Mouse (Mus musculus): ENCODE measurements around the gene Ncor2. TPM values are rescaled to one million over a fixed set of nuclear protein-coding genes. Genes with fewer than 3 reads are reported as not detected.

The Ncor2 gene
- polyA plus RNA-seq, 1 experiment from 2014 or later: 30.5 TPM

DNA sequence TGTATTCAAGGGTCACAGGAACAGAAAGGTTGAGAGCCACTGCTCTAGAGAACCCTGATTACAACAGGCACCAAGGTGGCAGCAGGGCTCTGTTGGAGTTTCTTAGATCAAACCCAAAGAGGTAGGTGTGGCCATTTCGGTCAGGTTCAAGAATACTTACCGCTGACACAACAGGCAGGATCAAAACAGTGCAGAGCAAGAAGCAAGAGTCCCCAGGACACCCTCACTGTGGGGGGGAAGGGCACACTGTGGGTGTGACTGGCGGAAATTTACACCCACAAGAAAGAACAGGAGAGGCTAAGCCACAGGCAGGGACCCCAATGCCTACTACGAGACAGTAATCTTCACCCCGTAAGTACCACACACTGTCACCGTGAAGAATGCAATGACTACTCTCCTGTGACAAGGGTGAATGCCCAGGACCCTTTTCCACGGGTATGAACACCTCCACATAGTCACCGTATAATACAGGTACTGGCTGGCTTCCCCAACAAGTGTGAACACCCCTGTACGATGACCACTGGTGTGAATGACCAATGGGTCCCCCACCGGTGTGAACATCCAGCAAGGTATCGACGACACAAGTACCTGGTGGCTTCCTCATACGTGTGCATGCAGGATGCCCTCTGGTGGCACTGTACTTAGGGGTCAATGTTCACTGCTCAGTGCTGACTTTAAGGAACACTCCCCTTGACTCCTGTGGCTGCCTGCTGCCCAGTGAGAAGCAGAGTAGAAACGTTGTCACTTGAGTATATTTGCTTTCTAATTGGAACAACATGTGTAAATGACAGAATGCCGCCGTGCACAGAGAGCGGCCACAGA, 162.4 kb downstream of the Ncor2 start:
- Histone ChIP-seq H3K36me3 (peaks cover 45% of the 10 kb centered on the region), H3K4me3 (no peak overlapping the region), H3K9me3 (no peaks in the 10 kb centered on the region), H3K4me1 (no peaks in the 10 kb centered on the region), H3K27me3 (no peaks in the 10 kb centered on the region), H3K4me2 (no peak overlapping the region), H3K27ac (no peak overlapping the region), H3K9ac (no peak overlapping the region)
- ATAC-seq (ENCODE audit: borderline replicate concordance, extremely low read depth, low FRiP score, low TSS enrichment): no peak
- 82% methylated on average over 17 of the region's 17 CpGs for WGBS

DNA sequence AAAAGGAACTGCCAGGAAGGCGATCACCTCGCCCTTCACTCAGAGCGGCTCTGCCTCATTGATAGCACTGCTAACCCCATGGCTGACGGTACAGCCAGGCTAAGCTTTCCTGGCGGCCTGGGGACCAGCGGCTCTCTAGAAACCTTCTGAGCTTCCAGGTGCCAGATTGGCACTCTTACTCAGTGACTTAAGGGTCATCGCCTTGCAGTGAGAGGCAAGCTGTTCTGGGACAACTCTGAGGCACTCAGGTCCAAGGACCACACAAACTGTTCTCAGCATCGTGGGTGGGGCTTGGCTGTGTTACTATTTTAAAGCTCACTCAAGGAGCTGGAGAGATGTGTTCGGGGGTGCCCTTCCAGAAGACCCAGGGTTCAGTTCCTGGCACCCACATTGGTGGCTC, 163.4 kb downstream of the Ncor2 start:
- 84% methylated on average over 9 of the region's 9 CpGs for WGBS
- H3K27me3 ChIP-seq: no peaks in the 10 kb centered on the region
- peaks cover 44% of the 10 kb centered on the region for H3K36me3 ChIP-seq
- H3K27ac ChIP-seq: no peak overlapping the region
- no peaks in the 10 kb centered on the region for H3K9me3 ChIP-seq
- H3K4me1 ChIP-seq: no peaks in the 10 kb centered on the region
- no peak overlapping the region for H3K4me3 ChIP-seq
- H3K9ac ChIP-seq: no peak overlapping the region
- no peak for ATAC-seq (ENCODE audit: borderline replicate concordance, extremely low read depth, low FRiP score, low TSS enrichment)
- H3K4me2 ChIP-seq: no peak overlapping the region

- H3K27ac ChIP-seq: no peak overlapping the region
- H3K9ac ChIP-seq: no peak overlapping the region
- H3K4me1 ChIP-seq: no peaks in the 10 kb centered on the region
- WGBS: 85% methylated on average over 3 of the region's 3 CpGs
- H3K36me3 ChIP-seq: peaks cover 44% of the 10 kb centered on the region
- no peak overlapping the region for H3K4me3 ChIP-seq
- no peaks in the 10 kb centered on the region for H3K9me3 ChIP-seq
- no peak overlapping the region for H3K4me2 ChIP-seq
- ATAC-seq (ENCODE audit: borderline replicate concordance, extremely low read depth, low FRiP score, low TSS enrichment): no peak
- no peaks in the 10 kb centered on the region for H3K27me3 ChIP-seq
These were observed 164.0 kb downstream of the Ncor2 start for GRCm38 (mm10) chr5:125015066-125015465.

DNA sequence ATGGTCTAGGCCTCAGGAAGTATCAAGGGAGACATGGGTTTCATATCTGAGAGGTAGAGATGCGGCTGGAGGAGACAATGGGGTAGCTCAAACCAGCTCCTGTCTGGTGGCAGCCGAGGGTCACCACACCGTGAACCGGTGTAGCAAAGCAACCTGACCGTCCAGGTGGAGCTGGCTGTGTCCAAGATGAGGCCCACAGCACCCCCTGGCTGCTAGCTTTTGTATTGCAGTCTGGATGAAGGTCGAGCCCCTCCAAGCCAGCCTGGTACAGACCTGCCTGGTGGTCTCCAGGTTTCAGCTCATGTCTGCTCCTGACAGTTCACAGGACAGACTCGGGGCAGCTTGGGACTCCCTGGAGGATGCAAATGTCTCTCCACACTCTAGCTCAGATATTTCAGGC, 164.5 kb downstream of the Ncor2 start:
- no peak overlapping the region for H3K4me3 ChIP-seq
- H3K4me1 ChIP-seq: no peaks in the 10 kb centered on the region
- ATAC-seq (ENCODE audit: borderline replicate concordance, extremely low read depth, low FRiP score, low TSS enrichment): no peak
- H3K27ac ChIP-seq: no peak overlapping the region
- H3K27me3 ChIP-seq: no peaks in the 10 kb centered on the region
- no peak overlapping the region for H3K4me2 ChIP-seq
- peaks cover 40% of the 10 kb centered on the region for H3K36me3 ChIP-seq
- 47% methylated on average over 7 of the region's 7 CpGs for WGBS
- no peak overlapping the region for H3K9ac ChIP-seq
- H3K9me3 ChIP-seq: no peaks in the 10 kb centered on the region

DNA sequence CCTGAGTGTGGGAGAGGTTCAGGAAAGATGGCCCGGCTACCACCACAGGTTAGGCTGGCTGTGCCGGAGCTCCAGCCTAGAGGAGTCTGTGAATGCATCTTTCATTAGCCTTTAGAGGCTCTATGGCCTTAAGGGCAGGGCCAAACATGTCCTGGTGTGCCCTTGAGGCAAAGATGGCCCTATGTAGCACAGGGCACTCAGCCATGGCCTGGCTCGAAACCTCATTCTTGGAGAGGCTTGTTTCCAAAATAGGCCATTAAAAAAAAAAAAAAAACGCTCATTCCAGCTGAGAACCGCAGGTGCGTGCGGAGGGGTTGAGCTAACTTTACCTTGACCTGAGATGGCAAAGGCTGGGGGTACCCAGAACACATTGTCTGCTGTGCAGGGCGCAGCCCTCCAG, 167.4 kb downstream of the Ncor2 start:
- Histone ChIP-seq H3K27me3 (no peaks in the 10 kb centered on the region), H3K4me1 (peaks cover 10% of the 10 kb centered on the region), H3K4me2 (no peak overlapping the region), H3K36me3 (peaks cover 12% of the 10 kb centered on the region), H3K4me3 (no peak overlapping the region), H3K9me3 (no peaks in the 10 kb centered on the region), H3K9ac (no peak overlapping the region), H3K27ac (no peak overlapping the region)
- WGBS: 90% methylated on average over 8 of the region's 8 CpGs
- no peak for ATAC-seq (ENCODE audit: borderline replicate concordance, extremely low read depth, low FRiP score, low TSS enrichment)

- WGBS: 91% methylated on average over 24 of the region's 24 CpGs
- Histone ChIP-seq H3K4me3 (no peak overlapping the region), H3K36me3 (peaks cover 8% of the 10 kb centered on the region; the same call in 1 of the 2 replicates), H3K9ac (no peak overlapping the region), H3K9me3 (no peaks in the 10 kb centered on the region), H3K4me1 (peaks cover 14% of the 10 kb centered on the region), H3K4me2 (no peak overlapping the region), H3K27ac (no peak overlapping the region), H3K27me3 (no peaks in the 10 kb centered on the region)
- ATAC-seq (ENCODE audit: borderline replicate concordance, extremely low read depth, low FRiP score, low TSS enrichment): no peak
These were observed 167.9 kb downstream of the Ncor2 start for GRCm38 (mm10) chr5:125011166-125011565.

- H3K27ac ChIP-seq: no peak overlapping the region
- H3K4me1 ChIP-seq: peaks cover 41% of the 10 kb centered on the region
- no peak overlapping the region for H3K9ac ChIP-seq
- WGBS: 52% methylated on average over 5 of the region's 5 CpGs
- no peak overlapping the region for H3K4me3 ChIP-seq
- H3K27me3 ChIP-seq: peaks cover 18% of the 10 kb centered on the region
- no peaks in the 10 kb centered on the region; the same call in 1 of the 2 replicates for H3K36me3 ChIP-seq
- no peaks in the 10 kb centered on the region for H3K9me3 ChIP-seq
- H3K4me2 ChIP-seq: no peak overlapping the region
- no peak for ATAC-seq (ENCODE audit: borderline replicate concordance, extremely low read depth, low FRiP score, low TSS enrichment)
These were observed 172.1 kb downstream of the Ncor2 start for GRCm38 (mm10) chr5:125006896-125007295.

GRCm38 (mm10) chr5:125005871-125006652, 173.0 kb downstream of the Ncor2 start:
- Histone ChIP-seq H3K4me1 (peaks cover 41% of the 10 kb centered on the region), H3K4me3 (no peak overlapping the region), H3K27me3 (peaks cover 18% of the 10 kb centered on the region), H3K9me3 (no peaks in the 10 kb centered on the region), H3K4me2 (peak overlapping the region; percentile 1; the same call in 1 of the 2 replicates), H3K27ac (no peak overlapping the region), H3K9ac (no peak overlapping the region), H3K36me3 (no peaks in the 10 kb centered on the region; the same call in 1 of the 2 replicates)
- peak; percentile 34; the same call in 1 of the 2 replicates for ATAC-seq (ENCODE audit: borderline replicate concordance, extremely low read depth, low FRiP score, low TSS enrichment)
- WGBS: 38% methylated on average over 9 of the region's 9 CpGs

DNA sequence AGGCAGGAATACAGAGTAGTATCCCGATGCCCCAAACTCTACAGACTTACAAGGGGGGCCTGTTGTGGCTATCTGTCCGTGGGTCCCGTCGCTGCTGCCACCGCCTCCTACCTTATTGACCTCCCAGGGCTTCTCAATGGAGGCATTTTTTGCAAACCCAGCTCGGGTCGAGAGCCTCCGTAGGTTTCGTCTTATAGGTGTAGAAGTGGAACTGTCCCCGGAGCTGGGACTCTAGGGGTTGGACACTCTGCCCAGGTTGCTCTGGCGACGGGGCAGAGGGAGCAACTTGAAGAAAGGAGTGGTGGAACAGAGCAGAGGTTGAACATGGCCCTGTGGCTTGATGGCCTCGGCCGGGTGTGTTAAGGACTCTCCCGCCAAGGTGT, 175.2 kb downstream of the Ncor2 start:
- Histone ChIP-seq H3K4me1 (peaks cover 41% of the 10 kb centered on the region), H3K27me3 (peaks cover 18% of the 10 kb centered on the region), H3K36me3 (no peaks in the 10 kb centered on the region), H3K9ac (peak overlapping the region; percentile 48), H3K9me3 (no peaks in the 10 kb centered on the region), H3K27ac (no peak overlapping the region), H3K4me2 (peak overlapping the region; percentile 94), H3K4me3 (peak overlapping the region; percentile 47)
- ATAC-seq (ENCODE audit: borderline replicate concordance, extremely low read depth, low FRiP score, low TSS enrichment): no peak
- WGBS: 9% methylated on average over 15 of the region's 15 CpGs

DNA sequence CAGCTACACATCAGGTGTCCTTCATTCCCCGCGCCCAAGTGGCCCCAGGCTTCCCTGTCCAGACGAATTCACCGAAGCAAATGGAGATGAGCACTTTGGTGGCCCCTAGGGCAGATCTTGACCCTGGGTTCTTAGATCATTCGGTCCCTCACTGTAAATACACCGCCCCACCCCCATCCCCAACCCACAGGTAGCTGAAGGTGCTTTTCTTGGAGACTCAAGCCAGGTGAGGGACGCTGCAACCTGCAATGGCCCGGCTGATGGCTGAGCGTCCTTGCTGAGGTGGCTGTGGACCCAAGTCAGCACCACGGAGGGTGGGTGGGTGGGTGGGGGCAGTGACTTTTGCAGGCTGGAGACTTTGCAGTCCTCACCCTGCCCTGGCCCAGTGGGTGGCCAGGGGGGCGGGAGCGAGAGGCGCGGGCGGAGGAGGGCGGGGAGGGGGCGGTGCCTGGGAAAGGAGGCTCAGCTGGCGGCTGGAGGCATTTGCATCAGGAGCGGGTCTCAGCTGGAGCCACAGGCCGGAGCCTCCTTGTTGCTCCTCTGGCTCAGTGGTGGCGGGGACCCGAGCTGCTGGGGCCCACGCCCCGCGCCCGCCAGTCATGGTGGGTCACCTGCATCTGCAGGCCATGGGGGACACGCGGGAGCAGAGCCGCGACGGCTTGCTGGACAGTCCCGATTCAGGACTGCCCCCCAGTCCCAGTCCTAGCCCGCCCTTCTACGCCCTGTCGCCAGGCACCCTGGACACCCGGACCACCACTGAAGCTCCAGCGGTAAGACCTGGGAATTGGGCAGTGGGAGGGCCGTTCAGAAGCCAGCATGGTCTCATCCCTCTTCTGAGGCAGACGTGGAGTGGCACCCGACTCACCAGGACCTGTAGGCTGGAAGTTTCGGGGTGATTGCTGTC, 175.8 kb downstream of the Ncor2 start, which contains the start of gene Rflna:
Gene Rflna (plus strand): TSS at position 253 of the 904 bp plus-strand sequence.
- 2% methylated on average over 40 of the region's 41 CpGs for WGBS
- peak; percentile 66 for ATAC-seq (ENCODE audit: borderline replicate concordance, extremely low read depth, low FRiP score, low TSS enrichment)
- no peaks in the 10 kb centered on the region for H3K9me3 ChIP-seq
- no peak within 1 kb of the TSS for H3K27ac ChIP-seq
- H3K4me3 ChIP-seq: peak within 1 kb of the TSS; percentile 47
- H3K4me2 ChIP-seq: peak within 1 kb of the TSS; percentile 94
- peaks cover 41% of the 10 kb centered on the region for H3K4me1 ChIP-seq
- peak within 1 kb of the TSS; percentile 48 for H3K9ac ChIP-seq
- H3K36me3 ChIP-seq: no peaks in the 10 kb centered on the region
- H3K27me3 ChIP-seq: peaks cover 18% of the 10 kb centered on the region

DNA sequence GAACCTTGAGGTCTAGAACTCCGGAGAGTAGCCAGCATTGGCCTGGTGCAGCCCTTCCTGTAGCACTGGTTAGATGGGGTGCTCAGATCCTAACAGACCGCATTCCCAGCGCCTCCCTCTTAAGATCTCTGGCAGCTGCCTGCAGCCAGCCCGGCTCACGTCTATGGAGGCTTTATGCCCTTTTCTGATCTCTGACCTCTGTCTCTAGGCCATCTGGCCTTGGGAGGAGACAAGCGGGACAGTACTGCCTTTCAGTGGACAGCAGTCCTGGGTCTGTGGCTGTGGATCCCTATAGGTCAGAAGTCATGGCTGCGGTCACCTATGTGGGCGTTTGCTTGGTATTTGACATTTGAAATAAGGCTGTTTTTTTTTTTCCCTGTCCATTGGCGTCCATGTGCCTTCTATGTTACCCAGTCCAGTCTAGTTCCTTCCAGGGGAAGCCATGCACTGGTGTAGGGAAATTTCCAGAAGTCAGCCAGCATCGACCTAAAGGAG, 178.2 kb downstream of the Ncor2 start:
- Histone ChIP-seq H3K27ac (no peak overlapping the region), H3K36me3 (no peaks in the 10 kb centered on the region), H3K4me1 (peaks cover 30% of the 10 kb centered on the region), H3K4me3 (no peak overlapping the region), H3K27me3 (peaks cover 18% of the 10 kb centered on the region), H3K4me2 (no peak overlapping the region), H3K9me3 (no peaks in the 10 kb centered on the region), H3K9ac (no peak overlapping the region)
- 64% methylated on average over 10 of the region's 10 CpGs for WGBS
- ATAC-seq (ENCODE audit: borderline replicate concordance, extremely low read depth, low FRiP score, low TSS enrichment): no peak

Measured in lung, embryonic 15.5 days (tissue).